Mouse (Mus musculus): Measurements from ENCODE around the gene Trp53bp2.

The Trp53bp2 gene

GRCm38 (mm10) chr1:182461813-182462212 is 52.8 kb downstream of the Trp53bp2 start:
- DNase-seq, result peak; percentile 22

- no peak for DNase-seq
These were observed 56.3 kb downstream of the Trp53bp2 start for GRCm38 (mm10) chr1:182465309-182465708.

- DNase-seq, result no peak
These were observed 57.0 kb downstream of the Trp53bp2 start for GRCm38 (mm10) chr1:182465978-182466377.

GRCm38 (mm10) chr1:182475005-182475796 is 66.2 kb downstream of the Trp53bp2 start:
- no peak for DNase-seq

- DNase-seq, result no peak
These were observed 70.0 kb downstream of the Trp53bp2 start for GRCm38 (mm10) chr1:182478935-182479334.

- no peak for DNase-seq
These were observed 72.2 kb downstream of the Trp53bp2 start for GRCm38 (mm10) chr1:182481138-182481537.

- DNase-seq, result no peak
These were observed 72.8 kb downstream of the Trp53bp2 start for GRCm38 (mm10) chr1:182481646-182482295.

GRCm38 (mm10) chr1:182482991-182483909 is 74.3 kb downstream of the Trp53bp2 start:
- no peak for DNase-seq

- DNase-seq, result no peak
These were observed 74.9 kb downstream of the Trp53bp2 start for GRCm38 (mm10) chr1:182483910-182484274.

- DNase-seq, result no peak
These were observed 79.5 kb downstream of the Trp53bp2 start for GRCm38 (mm10) chr1:182488503-182488902.

- peak; percentile 92 for DNase-seq
These were observed 81.0 kb downstream of the Trp53bp2 start for GRCm38 (mm10) chr1:182489803-182490452.

GRCm38 (mm10) chr1:182490568-182490967 is 81.6 kb downstream of the Trp53bp2 start:
- DNase-seq, result no peak

- no peak for DNase-seq
These were observed 82.9 kb downstream of the Trp53bp2 start for GRCm38 (mm10) chr1:182491839-182492238.

- DNase-seq, result no peak
These were observed 85.5 kb downstream of the Trp53bp2 start for GRCm38 (mm10) chr1:182494285-182495145.

GRCm38 (mm10) chr1:182496685-182497084 is 87.7 kb downstream of the Trp53bp2 start:
- no peak for DNase-seq

GRCm38 (mm10) chr1:182497736-182498135 is 88.8 kb downstream of the Trp53bp2 start:
- DNase-seq, result no peak

GRCm38 (mm10) chr1:182499443-182500089 is 90.6 kb downstream of the Trp53bp2 start:
- no peak for DNase-seq

GRCm38 (mm10) chr1:182500224-182500623 is 91.3 kb downstream of the Trp53bp2 start:
- DNase-seq, result no peak

GRCm38 (mm10) chr1:182500843-182501242 is 91.9 kb downstream of the Trp53bp2 start:
- DNase-seq, result no peak

- DNase-seq, result no peak
These were observed 92.9 kb downstream of the Trp53bp2 start for GRCm38 (mm10) chr1:182501815-182502405.
